In the genomic region with DNA sequence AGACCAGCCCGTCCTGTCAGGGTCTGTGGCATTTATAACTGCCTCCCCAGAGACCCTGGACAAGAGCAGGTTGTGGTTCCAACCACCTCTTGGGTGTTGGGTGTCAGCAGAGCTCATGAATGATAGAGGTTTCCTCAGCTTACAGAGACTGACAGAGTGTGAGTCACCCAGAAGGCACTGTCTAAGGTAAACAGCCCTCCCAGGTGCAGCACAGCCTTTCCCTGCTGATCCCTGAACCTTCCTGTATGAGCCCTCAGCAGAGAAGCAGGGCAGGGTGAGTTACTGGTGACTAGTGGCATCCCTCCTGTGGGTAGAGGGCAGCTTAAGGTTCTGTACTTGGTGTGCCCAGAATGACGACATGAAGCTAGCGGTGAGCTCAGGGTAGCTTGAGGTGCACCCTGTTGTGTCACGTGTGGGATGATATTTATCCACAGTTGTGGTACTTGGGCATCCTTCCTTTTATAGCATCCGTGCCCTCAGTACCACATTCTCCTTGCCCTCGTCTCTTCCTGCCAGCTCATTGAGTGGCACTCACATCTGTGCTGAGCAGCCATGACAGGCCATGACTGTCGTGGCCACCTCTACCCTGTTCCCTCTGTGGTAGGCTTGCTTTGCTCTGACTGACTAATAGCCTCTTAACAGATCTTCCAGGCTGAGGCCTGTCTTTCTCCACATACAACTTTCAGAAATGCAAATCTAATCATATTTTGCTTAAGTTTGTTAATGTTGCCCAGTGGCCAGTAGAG, we compare ENCODE assay signal across 34 mouse cellular contexts. TPM values are rescaled to one million over a fixed set of nuclear protein-coding genes. Genes with fewer than 3 reads are reported as not detected.
A peak's percentile ranks its signal among the peaks of the same experiment; 100 is the strongest.
DNase-seq lines count a peak whose midpoint lies in the region; ATAC-seq and TF ChIP-seq lines count a peak whose summit lies in the region.
"Had no signal": no experiment of that assay in that cellular context is flagged by ENCODE, and none has a peak within 500 bp of the region (broad histone marks: within the 10 kb centered on the region; RNA-seq: fewer than 3 reads in every experiment).

No protein-coding gene starts in this region.

- no peak overlapping the region for H3K27ac ChIP-seq in kidney, postnatal 0 days
- H3K27ac ChIP-seq in kidney, embryonic 14.5 days (ENCODE audit: low read depth, low read length), result no peak overlapping the region
- H3K27ac ChIP-seq in intestine, embryonic 16.5 days (ENCODE audit: low read length), result no peak overlapping the region
- H3K27ac ChIP-seq: embryonic facial prominence, embryonic 10.5 days; forebrain, embryonic 15.5 days; hindbrain, embryonic 13.5 days; liver, embryonic 14.5 days; macrophage; neural tube, embryonic 15.5 days had no signal

- ATAC-seq in kidney, postnatal 0 days (replicated peaks; ENCODE audit: low FRiP score, low read depth), result 0 out of 2 replicates have a peak, but pooled peaks have one; percentile 13
- ATAC-seq in kidney, embryonic 14.5 days (ENCODE audit: low FRiP score, low TSS enrichment), result no peak
- ATAC-seq in intestine, embryonic 16.5 days, result peak; percentile 69
- ATAC-seq: activated CD4-positive, CD25-positive, alpha-beta regulatory T cell, adult 4 months; forebrain, embryonic 15.5 days; inflammation-experienced regulatory T-cells, adult 6 months had no signal

- peaks cover 4% of the 10 kb centered on the region; the same call in 1 of the 2 replicates for H3K4me1 ChIP-seq in kidney, postnatal 0 days (replicated peaks; ENCODE audit: insufficient read depth, low read length)
- H3K4me1 ChIP-seq in kidney, embryonic 14.5 days (ENCODE audit: control insufficient read depth, insufficient read depth, low read length), result peaks cover 9% of the 10 kb centered on the region; the same call in 1 of the 2 replicates
- peaks cover 36% of the 10 kb centered on the region for H3K4me1 ChIP-seq in intestine, embryonic 16.5 days (ENCODE audit: control insufficient read depth, insufficient read depth, low read length)

- H3K27me3 ChIP-seq in kidney, postnatal 0 days (ENCODE audit: insufficient read depth, low read length), result no peaks in the 10 kb centered on the region
- no peaks in the 10 kb centered on the region for H3K27me3 ChIP-seq in kidney, embryonic 14.5 days (ENCODE audit: control insufficient read depth, insufficient read depth, low read length)
- H3K27me3 ChIP-seq in intestine, embryonic 16.5 days (replicated peaks; ENCODE audit: control insufficient read depth, insufficient read depth, low read length), result no peaks in the 10 kb centered on the region
- H3K27me3 ChIP-seq: forebrain, embryonic 15.5 days; hindbrain, embryonic 13.5 days; neural tube, embryonic 15.5 days had no signal

- no peak overlapping the region for H3K9ac ChIP-seq in kidney, postnatal 0 days (ENCODE audit: low read depth, low read length)
- H3K9ac ChIP-seq in kidney, embryonic 14.5 days (ENCODE audit: low read depth, low read length), result no peak overlapping the region
- no peak overlapping the region for H3K9ac ChIP-seq in intestine, embryonic 16.5 days (ENCODE audit: low read depth, low read length)
- H3K9ac ChIP-seq: forebrain, embryonic 15.5 days; hindbrain, embryonic 13.5 days; liver, embryonic 14.5 days; neural tube, embryonic 15.5 days had no signal

- no peak overlapping the region for H3K4me2 ChIP-seq in kidney, postnatal 0 days (ENCODE audit: low read length)
- H3K4me2 ChIP-seq in kidney, embryonic 14.5 days (replicated peaks; ENCODE audit: low read depth, low read length), result no peak overlapping the region
- H3K4me2 ChIP-seq in intestine, embryonic 16.5 days (ENCODE audit: low read depth, low read length), result no peak overlapping the region
- H3K4me2 ChIP-seq: forebrain, embryonic 15.5 days; hindbrain, embryonic 13.5 days; midbrain, embryonic 11.5 days; neural tube, embryonic 15.5 days had no signal

- WGBS in kidney, postnatal 0 days, result 82% methylated on average over 7 of the region's 7 CpGs
- 88% methylated on average over 7 of the region's 7 CpGs for WGBS in kidney, embryonic 14.5 days
- 81% methylated on average over 7 of the region's 7 CpGs for WGBS in intestine, embryonic 16.5 days

- H3K9me3 ChIP-seq in kidney, postnatal 0 days (replicated peaks; ENCODE audit: low read length), result no peaks in the 10 kb centered on the region
- H3K9me3 ChIP-seq in kidney, embryonic 14.5 days (ENCODE audit: control insufficient read depth, low read length), result peaks cover 4% of the 10 kb centered on the region; the same call in 1 of the 2 replicates
- peaks cover 4% of the 10 kb centered on the region; the same call in 1 of the 2 replicates for H3K9me3 ChIP-seq in intestine, embryonic 16.5 days (ENCODE audit: control insufficient read depth, low read length)
- H3K9me3 ChIP-seq: forebrain, embryonic 15.5 days; neural tube, embryonic 15.5 days had no signal

- no peak for TF ChIP-seq CTCF in kidney, postnatal 0 days (IDR thresholded peaks at IDR 0.05; ENCODE audit: low read depth)

- no peak overlapping the region for H3K4me3 ChIP-seq in kidney, postnatal 0 days (replicated peaks; ENCODE audit: low read depth, low read length)
- no peak overlapping the region for H3K4me3 ChIP-seq in kidney, embryonic 14.5 days (ENCODE audit: low read length)
- H3K4me3 ChIP-seq in intestine, embryonic 16.5 days (ENCODE audit: low read length), result no peak overlapping the region
- H3K4me3 ChIP-seq: embryonic facial prominence, embryonic 10.5 days; forebrain, embryonic 15.5 days; hindbrain, embryonic 13.5 days; neural tube, embryonic 15.5 days had no signal

- DNase-seq in kidney, postnatal 0 days (ENCODE audit: low spot score), result no peak
- peak; percentile 8 for DNase-seq in T-cell, adult 2 months (ENCODE audit: low spot score)
- DNase-seq in skeletal muscle tissue, adult 2 months (ENCODE audit: low read depth, low spot score), result peak; percentile 35
- DNase-seq in B cell, adult 2 months, result no peak
- DNase-seq in adrenal gland, adult 18-20 months (ENCODE audit: low spot score in 2 of 2), result no peak
- DNase-seq in heart, postnatal 4 days, result no peak
- DNase-seq: adrenal gland, postnatal 25 days; cerebellum, adult 9-10 months; kidney, postnatal 10 days; right cerebral cortex, postnatal 14 days; thymus, postnatal 25 days had no signal

- no peaks in the 10 kb centered on the region for H3K36me3 ChIP-seq in kidney, postnatal 0 days (ENCODE audit: insufficient read depth, low read length)
- peaks cover under 1% of the 10 kb centered on the region; the same call in 1 of the 2 replicates for H3K36me3 ChIP-seq in kidney, embryonic 14.5 days (ENCODE audit: control insufficient read depth, insufficient read depth, low read length)
- no peaks in the 10 kb centered on the region for H3K36me3 ChIP-seq in intestine, embryonic 16.5 days (ENCODE audit: control insufficient read depth, insufficient read depth, low read length)
- H3K36me3 ChIP-seq: forebrain, embryonic 15.5 days had no signal

RNA-seq across cellular contexts. Expression of gene Vapb, which starts 6.9 kb away (rescaled TPM):
- 12.2 and 16.3 TPM in 2 replicates for polyA plus RNA-seq in kidney, postnatal 0 days (2015; fragmentation: Nextera tagmentation; extraction: Ambion mirVana)
- 9.3 and 18.9 TPM in 2 replicates for polyA plus RNA-seq in kidney, embryonic 14.5 days (2014; fragmentation: Nextera tagmentation; extraction: Ambion mirVana)
- 16.2 and 19.6 TPM in 2 replicates for polyA plus RNA-seq in intestine, embryonic 16.5 days (2015; fragmentation: Nextera tagmentation; extraction: Ambion mirVana)
- total RNA-seq in adrenal gland, adult 18-20 months (2021), result 100 to 1,000 TPM; 162 to 176 TPM
- 10 to 100 TPM; 92.8 to 94.2 TPM for total RNA-seq in heart, postnatal 4 days (2021)

RNA-seq across cellular contexts. Expression of gene 1700010B08Rik, which starts 25.0 kb away (rescaled TPM):
- polyA plus RNA-seq in kidney, postnatal 0 days (2015; fragmentation: Nextera tagmentation; extraction: Ambion mirVana), result not detected in 2 replicates
- polyA plus RNA-seq in kidney, embryonic 14.5 days (2014; fragmentation: Nextera tagmentation; extraction: Ambion mirVana), result 0.23 TPM in 1 of 2 replicates, not detected in the other
- polyA plus RNA-seq in intestine, embryonic 16.5 days (2015; fragmentation: Nextera tagmentation; extraction: Ambion mirVana), result not detected in 2 replicates
- total RNA-seq in adrenal gland, adult 18-20 months (2021), result not detected
- not detected for total RNA-seq in heart, postnatal 4 days (2021)
- total RNA-seq: adrenal gland, postnatal 25 days; gastrocnemius, postnatal 4 days; heart, adult 8-10 months; heart, postnatal 25 days; layer of hippocampus, postnatal 10 days; left cerebral cortex, postnatal 10 days; MEL; midbrain, postnatal 0 days had no signal
- polyA plus RNA-seq: activated CD4-positive, CD25-positive, alpha-beta regulatory T cell, adult 4 months; cortical plate, adult 2 months; embryonic facial prominence, embryonic 10.5 days; forebrain, embryonic 15.5 days; heart, embryonic 14.5 days; hindbrain, embryonic 13.5 days; inflammation-experienced regulatory T-cells, adult 6 months; limb, embryonic 11.5 days; liver, embryonic 14.5 days; lung, embryonic 16.5 days; macrophage; midbrain, embryonic 11.5 days; midbrain, postnatal 0 days; neural tube, embryonic 15.5 days; spleen, adult 2 months had no signal

Comparison
In these comparisons a context has a peak if more than half of its experiments do, and no peak if none do; other contexts are left out.
1. DNase-seq: peak in T-cell, adult 2 months (single experiment) and skeletal muscle tissue, adult 2 months (single experiment); none in kidney, postnatal 0 days (single experiment), B cell, adult 2 months (0 of 2), adrenal gland, adult 18-20 months (0 of 2) and heart, postnatal 4 days (single experiment).